Mouse (Mus musculus): ENCODE measurements around the gene Casz1. TPM values are rescaled to one million over a fixed set of nuclear protein-coding genes. Genes with fewer than 3 reads are reported as not detected.

The Casz1 gene
- polyA plus RNA-seq, 1 experiment from 2014 or later: 3.7 TPM

DNA sequence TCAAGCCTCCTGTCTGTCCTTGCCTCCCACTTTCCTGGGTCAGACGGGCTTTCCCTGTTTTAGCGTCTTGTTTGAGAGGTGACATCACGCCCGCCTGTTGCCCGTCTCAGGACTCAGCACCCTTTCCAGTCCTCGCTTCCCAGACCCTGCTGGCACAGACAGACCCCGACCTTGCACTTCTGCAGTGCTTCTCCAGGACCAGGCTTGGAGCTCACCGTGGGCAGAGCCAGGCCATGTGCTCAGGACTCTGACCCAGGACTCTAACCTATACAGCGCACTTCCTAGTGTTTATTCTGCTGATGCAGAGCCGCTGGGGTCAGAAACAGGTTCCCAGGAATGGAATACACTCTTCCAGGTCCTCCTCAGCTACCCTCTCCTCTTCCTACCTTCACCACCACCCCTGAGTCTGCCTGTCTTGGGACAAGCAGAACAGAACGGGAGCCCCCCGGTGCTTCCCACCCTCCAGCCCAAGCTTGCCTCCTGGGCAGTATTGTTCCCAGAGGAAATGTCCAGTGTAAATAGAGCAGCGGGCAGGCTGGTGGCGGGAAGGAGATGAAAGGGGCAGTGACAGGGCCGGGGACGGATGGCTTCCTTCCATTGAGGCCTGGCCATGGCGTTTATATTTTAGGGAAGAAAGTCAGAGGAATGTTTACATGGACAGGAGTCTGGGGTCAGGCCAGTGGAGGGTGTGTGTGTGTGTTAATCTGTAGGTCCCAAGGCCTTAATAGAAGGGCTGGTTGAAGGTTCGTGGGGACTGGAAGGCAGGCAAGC lies 121.5 kb downstream of the Casz1 start:
- peak overlapping the region; percentile 48; the same call in 1 of the 2 replicates for H3K27ac ChIP-seq (replicated peaks)
- H3K36me3 ChIP-seq (replicated peaks): 0 out of 2 replicates have a peak, but pooled peaks cover 2% of the 10 kb centered on the region
- 32% methylated on average over 18 of the region's 18 CpGs for WGBS
- peaks cover 100% of the 10 kb centered on the region for H3K27me3 ChIP-seq (replicated peaks; ENCODE audit: low read depth, poor library complexity, severe bottlenecking)
- peak; percentile 39 for DNase-seq (ENCODE audit: low spot score)
- 0 out of 2 replicates have a peak overlapping the region, but pooled peaks have one; percentile 23 for H3K4me3 ChIP-seq
- H3K4me1 ChIP-seq: peaks cover 91% of the 10 kb centered on the region
- H3K9me3 ChIP-seq: no peaks in the 10 kb centered on the region

DNA sequence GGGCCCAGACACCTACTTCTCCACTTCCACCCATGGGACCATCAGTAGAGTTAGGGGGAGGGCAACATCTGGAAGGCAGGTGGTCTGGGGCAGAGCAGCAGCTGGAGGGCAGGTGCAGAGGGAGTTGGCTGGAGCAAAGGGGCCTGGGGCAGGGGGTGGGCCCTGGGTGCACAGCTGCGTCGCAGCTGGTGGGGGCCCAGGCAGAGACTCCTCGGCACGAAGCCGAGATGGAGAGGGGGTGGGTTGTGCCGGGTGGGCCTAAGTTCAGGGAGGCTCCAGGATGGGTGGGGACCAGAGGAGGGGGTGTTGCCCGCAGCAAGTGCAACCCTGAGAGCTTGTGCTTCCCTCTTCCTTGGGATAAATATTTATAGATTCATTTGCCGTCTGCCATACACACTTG lies 122.2 kb downstream of the Casz1 start:
- no peak overlapping the region for H3K4me3 ChIP-seq

GRCm38 (mm10) chr4:148928316-148928715 lies 124.1 kb downstream of the Casz1 start:
- 72% methylated on average over 9 of the region's 9 CpGs for WGBS
- Histone ChIP-seq H3K27me3 (replicated peaks; ENCODE audit: low read depth, poor library complexity, severe bottlenecking) (peaks cover 96% of the 10 kb centered on the region), H3K36me3 (replicated peaks) (0 out of 2 replicates have a peak, but pooled peaks cover 2% of the 10 kb centered on the region), H3K4me3 (no peak overlapping the region), H3K9me3 (no peaks in the 10 kb centered on the region), H3K27ac (replicated peaks) (no peak overlapping the region; the same call in 1 of the 2 replicates), H3K4me1 (peaks cover 75% of the 10 kb centered on the region)
- DNase-seq (ENCODE audit: low spot score): no peak

More for the DNA sequence above, 122.2 kb downstream of the Casz1 start:
- Histone ChIP-seq H3K27ac (replicated peaks) (no peak overlapping the region; the same call in 1 of the 2 replicates), H3K27me3 (replicated peaks; ENCODE audit: low read depth, poor library complexity, severe bottlenecking) (peaks cover 100% of the 10 kb centered on the region), H3K4me1 (peaks cover 90% of the 10 kb centered on the region), H3K9me3 (no peaks in the 10 kb centered on the region), H3K36me3 (replicated peaks) (0 out of 2 replicates have a peak, but pooled peaks cover 2% of the 10 kb centered on the region)
- peak; percentile 57 for DNase-seq (ENCODE audit: low spot score)
- 30% methylated on average over 8 of the region's 8 CpGs for WGBS

DNA sequence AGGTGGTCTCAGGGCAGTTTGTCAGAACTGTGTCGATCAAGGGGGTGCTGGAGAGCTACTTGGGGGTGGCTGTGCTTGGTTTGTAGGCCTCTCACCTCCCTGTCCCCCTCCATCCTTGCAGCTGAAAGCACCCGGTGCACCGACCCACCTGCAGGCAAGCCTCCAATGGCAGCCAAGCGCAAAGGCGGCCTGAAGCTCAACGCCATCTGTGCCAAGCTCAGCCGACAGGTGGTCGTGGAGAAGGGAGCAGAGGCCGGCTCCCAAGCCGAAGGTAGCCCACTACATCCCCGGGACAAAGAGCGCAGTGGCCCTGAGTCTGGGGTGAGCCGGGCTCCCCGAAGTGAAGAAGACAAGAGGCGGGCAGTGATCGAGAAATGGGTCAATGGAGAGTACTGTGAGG lies 124.6 kb downstream of the Casz1 start:
- no peak overlapping the region for H3K4me3 ChIP-seq
- no peak overlapping the region for H3K27ac ChIP-seq (replicated peaks)
- WGBS: 91% methylated on average over 16 of the region's 16 CpGs
- DNase-seq (ENCODE audit: low spot score): no peak
- 0 out of 2 replicates have a peak, but pooled peaks cover 2% of the 10 kb centered on the region for H3K36me3 ChIP-seq (replicated peaks)
- H3K9me3 ChIP-seq: no peaks in the 10 kb centered on the region
- peaks cover 73% of the 10 kb centered on the region for H3K4me1 ChIP-seq
- peaks cover 96% of the 10 kb centered on the region for H3K27me3 ChIP-seq (replicated peaks; ENCODE audit: low read depth, poor library complexity, severe bottlenecking)

- H3K9me3 ChIP-seq: no peaks in the 10 kb centered on the region
- 0 out of 2 replicates have a peak overlapping the region, but pooled peaks have one; percentile 7 for H3K27ac ChIP-seq (replicated peaks)
- 0 out of 2 replicates have a peak, but pooled peaks cover 2% of the 10 kb centered on the region for H3K36me3 ChIP-seq (replicated peaks)
- no peak for DNase-seq (ENCODE audit: low spot score)
- no peak overlapping the region for H3K4me3 ChIP-seq
- peaks cover 96% of the 10 kb centered on the region for H3K27me3 ChIP-seq (replicated peaks; ENCODE audit: low read depth, poor library complexity, severe bottlenecking)
- 65% methylated on average over 9 of the region's 9 CpGs for WGBS
- H3K4me1 ChIP-seq: peaks cover 71% of the 10 kb centered on the region
Observed at GRCm38 (mm10) chr4:148930721-148931229, 126.5 kb downstream of the Casz1 start.

DNA sequence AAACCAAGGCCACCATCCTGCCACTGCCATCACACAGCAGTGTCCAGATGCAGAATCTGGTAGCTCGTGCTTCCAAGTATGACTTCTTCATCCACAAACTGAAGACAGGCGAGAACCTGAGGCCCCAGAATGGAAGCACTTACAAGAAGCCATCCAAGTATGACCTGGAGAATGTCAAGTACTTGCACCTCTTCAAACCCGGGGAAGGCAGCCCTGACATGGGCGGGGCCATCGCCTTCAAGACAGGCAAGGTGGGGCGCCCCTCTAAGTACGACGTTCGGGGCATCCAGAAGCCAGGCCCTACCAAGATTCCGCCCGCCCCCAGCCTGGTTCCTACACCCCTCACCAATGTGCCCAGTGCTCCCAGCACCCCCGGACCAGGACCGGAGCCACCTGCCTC lies 128.9 kb downstream of the Casz1 start:
- H3K4me1 ChIP-seq: peaks cover 57% of the 10 kb centered on the region
- 88% methylated on average over 13 of the region's 13 CpGs for WGBS
- DNase-seq (ENCODE audit: low spot score): no peak
- H3K4me3 ChIP-seq: no peak overlapping the region
- no peak overlapping the region for H3K27ac ChIP-seq (replicated peaks)
- 0 out of 2 replicates have a peak, but pooled peaks cover 4% of the 10 kb centered on the region for H3K36me3 ChIP-seq (replicated peaks)
- H3K9me3 ChIP-seq: no peaks in the 10 kb centered on the region
- peaks cover 96% of the 10 kb centered on the region for H3K27me3 ChIP-seq (replicated peaks; ENCODE audit: low read depth, poor library complexity, severe bottlenecking)

DNA sequence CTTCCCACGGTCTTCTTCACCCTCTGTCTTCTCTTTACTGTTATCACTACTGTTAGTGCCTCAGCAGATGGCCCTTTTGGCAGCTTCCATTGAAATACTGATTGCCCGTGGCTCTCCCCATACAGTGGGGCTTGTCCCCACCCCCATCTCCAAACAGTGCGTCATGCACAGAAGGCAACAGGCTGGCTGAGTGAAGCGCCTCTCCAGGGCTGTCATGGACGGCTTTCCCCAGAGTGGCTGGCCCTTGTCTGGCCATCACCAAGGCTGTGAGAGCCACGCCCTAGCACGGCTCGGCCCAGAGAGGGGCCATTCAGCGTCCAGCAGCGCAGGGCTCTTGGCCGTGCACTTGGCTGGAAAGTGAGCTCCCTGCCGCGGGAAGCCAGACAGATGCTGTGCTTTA lies 131.0 kb downstream of the Casz1 start:
- Histone ChIP-seq H3K27me3 (replicated peaks; ENCODE audit: low read depth, poor library complexity, severe bottlenecking) (peaks cover 96% of the 10 kb centered on the region), H3K4me1 (peaks cover 65% of the 10 kb centered on the region), H3K4me3 (no peak overlapping the region), H3K36me3 (replicated peaks) (0 out of 2 replicates have a peak, but pooled peaks cover 11% of the 10 kb centered on the region), H3K9me3 (no peaks in the 10 kb centered on the region), H3K27ac (replicated peaks) (peak overlapping the region; percentile 52; the same call in 1 of the 2 replicates)
- WGBS: 62% methylated on average over 13 of the region's 13 CpGs
- no peak for DNase-seq (ENCODE audit: low spot score)

DNA sequence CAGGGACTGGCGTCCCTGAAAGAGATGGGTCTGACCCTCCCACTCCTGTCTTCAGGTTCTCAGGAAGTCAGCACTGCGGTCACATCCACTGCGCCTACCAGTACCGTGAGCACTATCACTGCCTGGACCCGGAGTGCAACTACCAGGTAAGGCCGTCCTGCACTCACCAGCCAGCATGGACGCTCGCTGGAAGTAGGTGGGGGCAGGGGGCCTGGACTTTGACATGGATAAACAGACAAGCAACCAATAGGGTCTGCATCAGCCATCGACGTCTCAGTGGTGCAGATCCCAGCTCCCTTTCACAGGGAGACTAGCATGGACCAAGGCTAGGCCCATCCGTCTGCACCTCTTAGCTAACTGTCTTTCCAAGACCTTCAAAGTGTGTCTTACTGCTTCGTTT lies 131.9 kb downstream of the Casz1 start:
- no peaks in the 10 kb centered on the region for H3K9me3 ChIP-seq
- WGBS: 86% methylated on average over 12 of the region's 12 CpGs
- peak overlapping the region; percentile 52; the same call in 1 of the 2 replicates for H3K27ac ChIP-seq (replicated peaks)
- peaks cover 65% of the 10 kb centered on the region for H3K4me1 ChIP-seq
- DNase-seq (ENCODE audit: low spot score): no peak
- 0 out of 2 replicates have a peak, but pooled peaks cover 11% of the 10 kb centered on the region for H3K36me3 ChIP-seq (replicated peaks)
- no peak overlapping the region for H3K4me3 ChIP-seq
- H3K27me3 ChIP-seq (replicated peaks; ENCODE audit: low read depth, poor library complexity, severe bottlenecking): peaks cover 94% of the 10 kb centered on the region

DNA sequence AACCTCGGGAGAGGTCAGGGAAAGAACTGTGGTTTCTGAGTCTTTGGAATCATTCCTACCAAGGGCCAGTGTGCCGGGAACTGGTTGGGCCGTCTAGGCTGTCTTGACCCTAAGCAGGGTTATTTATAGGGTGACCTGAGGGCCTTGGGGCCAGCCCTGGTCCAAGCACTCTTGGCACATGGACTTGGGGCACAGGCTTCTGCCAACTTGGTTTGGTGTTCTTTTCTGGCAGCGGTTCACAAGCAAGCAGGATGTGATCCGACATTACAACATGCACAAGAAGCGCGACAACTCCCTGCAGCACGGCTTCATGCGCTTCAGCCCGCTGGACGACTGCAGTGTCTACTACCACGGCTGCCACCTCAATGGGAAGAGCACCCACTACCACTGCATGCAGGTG lies 132.5 kb downstream of the Casz1 start:
- peaks cover 67% of the 10 kb centered on the region for H3K4me1 ChIP-seq
- H3K27ac ChIP-seq (replicated peaks): 0 out of 2 replicates have a peak overlapping the region, but pooled peaks have one; percentile 7
- 0 out of 2 replicates have a peak, but pooled peaks cover 11% of the 10 kb centered on the region for H3K36me3 ChIP-seq (replicated peaks)
- DNase-seq (ENCODE audit: low spot score): no peak
- H3K9me3 ChIP-seq: no peaks in the 10 kb centered on the region
- H3K27me3 ChIP-seq (replicated peaks; ENCODE audit: low read depth, poor library complexity, severe bottlenecking): peaks cover 94% of the 10 kb centered on the region
- 90% methylated on average over 12 of the region's 12 CpGs for WGBS
- H3K4me3 ChIP-seq: no peak overlapping the region

- Histone ChIP-seq H3K9me3 (no peaks in the 10 kb centered on the region), H3K36me3 (replicated peaks) (0 out of 2 replicates have a peak, but pooled peaks cover 11% of the 10 kb centered on the region), H3K27ac (replicated peaks) (0 out of 2 replicates have a peak overlapping the region, but pooled peaks have one; percentile 20), H3K4me3 (no peak overlapping the region), H3K4me1 (peaks cover 75% of the 10 kb centered on the region), H3K27me3 (replicated peaks; ENCODE audit: low read depth, poor library complexity, severe bottlenecking) (peaks cover 97% of the 10 kb centered on the region)
- WGBS: 85% methylated on average over 26 of the region's 26 CpGs
- no peak for DNase-seq (ENCODE audit: low spot score)
Observed at GRCm38 (mm10) chr4:148938546-148938945, 134.3 kb downstream of the Casz1 start.

- Histone ChIP-seq H3K36me3 (replicated peaks) (0 out of 2 replicates have a peak, but pooled peaks cover 11% of the 10 kb centered on the region), H3K27me3 (replicated peaks; ENCODE audit: low read depth, poor library complexity, severe bottlenecking) (peaks cover 89% of the 10 kb centered on the region), H3K27ac (replicated peaks) (peak overlapping the region; percentile 58), H3K4me1 (peaks cover 57% of the 10 kb centered on the region), H3K9me3 (no peaks in the 10 kb centered on the region), H3K4me3 (peak overlapping the region; percentile 38)
- peak; percentile 90 for DNase-seq (ENCODE audit: low spot score)
- 11% methylated on average over 25 of the region's 25 CpGs for WGBS
Observed at GRCm38 (mm10) chr4:148940674-148941211, 136.5 kb downstream of the Casz1 start.

- Histone ChIP-seq H3K36me3 (replicated peaks) (0 out of 2 replicates have a peak, but pooled peaks cover 11% of the 10 kb centered on the region), H3K4me1 (peaks cover 53% of the 10 kb centered on the region), H3K4me3 (no peak overlapping the region), H3K9me3 (no peaks in the 10 kb centered on the region), H3K27me3 (replicated peaks; ENCODE audit: low read depth, poor library complexity, severe bottlenecking) (peaks cover 84% of the 10 kb centered on the region), H3K27ac (replicated peaks) (peak overlapping the region; percentile 58)
- WGBS: 57% methylated on average over 11 of the region's 11 CpGs
- DNase-seq (ENCODE audit: low spot score): no peak
Observed at GRCm38 (mm10) chr4:148941321-148941720, 137.1 kb downstream of the Casz1 start.

All from embryonic facial prominence, embryonic 10.5 days (tissue).